Mouse (Mus musculus): ENCODE data around the gene Pnkd. TPM values are rescaled to one million over a fixed set of nuclear protein-coding genes. Genes with fewer than 3 reads are reported as not detected.

Pnkd gene
- 10 to 100 TPM; 78.8 to 83.8 TPM for polyA plus RNA-seq (2017; shearing (Covaris generic))

DNA sequence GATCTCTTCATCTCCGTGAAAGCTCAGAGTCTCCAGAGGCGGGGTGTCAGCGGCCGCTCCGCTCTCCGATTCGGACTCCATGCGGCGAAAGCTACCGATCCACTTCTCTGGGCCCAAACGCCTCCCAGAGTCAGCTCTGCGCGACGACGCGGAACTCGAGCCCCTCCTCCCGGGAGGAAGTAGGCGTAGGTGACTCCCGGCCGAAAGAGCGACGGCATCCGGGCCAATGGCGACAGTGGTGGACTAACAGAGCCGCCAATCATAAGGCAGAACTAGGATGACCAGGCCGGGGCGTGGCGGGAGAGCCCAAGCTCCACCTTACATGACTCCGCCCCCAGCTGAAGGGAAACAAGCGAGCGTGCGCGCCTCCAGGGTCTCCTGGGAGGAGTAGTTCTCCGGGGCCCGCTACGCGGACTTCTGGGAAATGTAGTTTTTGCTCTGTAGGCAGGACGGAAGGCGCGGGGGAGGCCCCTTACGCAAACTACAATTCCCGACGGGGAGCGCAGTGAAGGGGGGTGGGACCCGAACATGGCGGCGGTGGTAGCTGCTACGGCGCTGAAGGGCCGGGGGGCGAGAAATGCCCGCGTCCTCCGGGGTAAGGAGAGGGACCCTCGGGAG is at the start of gene Pnkd, which contains the start of gene Aamp:
Pnkd (plus strand) TSS at position 388 of the 618 bp plus-strand sequence.
Aamp (minus strand) TSS at position 196 of the 618 bp plus-strand sequence.
- peak; percentile 94 for ATAC-seq

DNA sequence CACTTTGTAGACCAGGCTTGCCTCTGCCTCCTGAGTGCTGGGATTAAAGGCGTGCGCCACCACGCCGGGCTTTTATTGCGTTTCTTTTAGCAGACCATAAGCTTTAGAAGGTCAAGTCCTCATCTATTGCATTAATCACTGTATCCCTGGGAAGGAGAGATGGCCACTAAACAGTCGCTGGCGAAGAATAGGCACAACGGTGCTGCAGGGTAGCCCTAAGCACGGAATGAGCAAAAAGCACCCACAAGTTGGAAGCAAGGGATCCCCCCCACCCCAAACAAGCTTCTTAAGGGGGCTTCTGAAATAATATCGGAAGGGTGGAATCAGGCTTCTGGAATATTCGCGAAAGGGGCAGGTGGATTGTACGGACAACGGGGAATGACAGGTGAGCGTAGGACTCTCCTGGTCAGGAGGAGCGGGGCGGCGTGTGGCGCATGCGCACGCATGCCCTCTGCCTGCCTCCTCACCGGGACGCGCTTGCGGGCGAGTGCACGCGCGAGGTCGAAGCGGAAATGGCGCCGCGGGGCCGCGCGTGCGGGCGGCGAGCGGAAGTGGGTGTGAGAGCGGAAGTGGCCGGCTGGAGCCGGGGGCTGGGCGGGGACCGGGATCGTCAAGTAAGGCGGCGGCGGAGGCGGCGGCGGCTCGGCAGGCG is 48.7 kb upstream of the Pnkd start, which contains the start of gene Arpc2:
Arpc2 (plus strand) TSS at position 147 of the 652 bp plus-strand sequence.
- peak; percentile 75 for ATAC-seq

DNA sequence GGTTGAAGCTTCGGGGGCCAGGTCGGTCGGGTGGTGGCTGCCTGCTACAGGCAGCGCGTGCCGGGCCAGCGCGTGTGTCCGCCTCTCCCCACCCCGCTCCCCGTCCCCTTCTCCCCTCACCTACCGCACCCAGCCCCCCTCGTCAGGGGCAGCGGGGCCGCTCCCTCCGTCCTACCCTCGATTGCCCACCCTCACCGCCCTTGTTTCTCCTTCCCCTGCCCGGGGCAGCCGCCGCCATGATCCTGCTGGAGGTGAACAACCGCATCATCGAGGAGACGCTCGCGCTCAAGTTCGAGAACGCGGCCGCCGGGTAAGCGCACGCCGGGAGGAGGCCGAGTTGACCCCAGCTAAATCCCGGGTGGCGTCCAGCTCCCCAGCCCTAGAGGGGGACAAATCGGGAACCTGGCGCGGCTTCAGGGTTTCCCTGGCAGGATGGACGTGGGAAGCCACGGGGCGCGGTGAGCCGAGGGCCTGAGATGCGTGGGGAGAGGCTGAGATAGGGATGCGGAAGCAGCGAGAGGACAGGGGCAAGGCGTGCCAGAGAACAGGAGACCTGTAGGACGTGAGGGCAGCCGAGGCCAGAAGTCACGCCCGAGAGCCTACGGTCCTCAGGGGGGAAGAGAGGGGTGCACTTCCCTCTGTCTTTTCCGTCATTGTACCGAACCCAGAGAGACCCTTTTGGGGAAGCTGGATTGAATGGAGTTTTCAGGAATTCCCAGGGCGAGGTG is 48.0 kb upstream of the Pnkd start:
- peak; percentile 24 for ATAC-seq

DNA sequence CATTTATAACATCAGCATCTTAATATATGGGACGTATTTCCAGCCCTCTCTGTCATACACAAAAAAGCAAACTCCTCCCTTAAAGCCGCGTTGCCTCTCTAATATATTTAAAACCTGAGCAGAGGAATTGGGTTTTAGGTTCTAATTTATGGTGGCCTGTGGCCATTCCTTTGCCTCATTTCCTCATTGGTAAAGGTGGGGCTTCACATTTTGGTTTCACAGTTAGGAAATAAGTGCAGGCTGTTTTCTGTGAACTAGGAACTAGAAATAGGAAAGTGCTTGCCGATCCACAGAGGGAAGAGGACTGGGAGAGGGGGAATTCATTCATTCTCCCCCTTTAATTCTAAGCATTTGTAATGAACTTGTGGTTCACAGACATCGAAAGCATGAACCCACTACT is 47.1 kb upstream of the Pnkd start:
- no peak for ATAC-seq

DNA sequence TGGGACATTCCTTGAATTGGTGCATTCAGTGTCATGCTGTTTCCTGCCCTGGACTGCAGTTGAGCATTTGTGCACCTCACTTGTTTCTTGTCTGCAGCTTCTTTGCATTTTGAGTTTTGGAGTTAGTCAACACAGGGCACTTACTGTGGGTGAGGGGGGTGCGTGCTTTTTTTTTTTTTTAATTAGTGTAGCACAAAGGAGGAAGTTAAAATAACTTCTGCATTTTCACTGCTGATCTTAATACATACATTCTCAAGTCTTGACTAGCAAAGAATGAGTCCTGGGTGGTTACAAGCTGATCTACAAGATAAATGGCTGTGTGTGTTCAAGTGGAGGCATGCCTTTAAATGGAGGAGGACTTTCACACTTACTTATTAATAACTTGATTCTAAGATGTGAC is 46.6 kb upstream of the Pnkd start:
- no peak for ATAC-seq

DNA sequence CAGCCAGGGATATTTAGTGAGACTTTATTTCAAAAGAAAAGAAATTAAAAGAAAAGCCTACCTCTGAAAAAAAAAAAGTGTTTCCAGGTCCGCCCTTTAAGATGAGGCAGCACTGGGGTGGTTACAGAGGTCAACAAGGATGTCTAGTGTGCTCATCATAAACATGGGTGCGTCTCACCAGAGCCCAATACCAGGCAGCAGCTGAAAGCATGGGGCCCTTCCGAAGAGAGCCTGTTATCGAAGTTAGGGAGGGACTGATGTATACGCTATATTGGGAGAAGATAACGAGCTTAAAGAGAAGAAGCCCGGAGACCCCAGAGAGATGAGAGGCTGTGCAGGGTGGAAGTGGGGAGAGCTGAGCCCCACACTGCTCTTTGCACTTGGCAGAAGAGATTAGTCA is 45.6 kb upstream of the Pnkd start:
- peak; percentile 40 for ATAC-seq

DNA sequence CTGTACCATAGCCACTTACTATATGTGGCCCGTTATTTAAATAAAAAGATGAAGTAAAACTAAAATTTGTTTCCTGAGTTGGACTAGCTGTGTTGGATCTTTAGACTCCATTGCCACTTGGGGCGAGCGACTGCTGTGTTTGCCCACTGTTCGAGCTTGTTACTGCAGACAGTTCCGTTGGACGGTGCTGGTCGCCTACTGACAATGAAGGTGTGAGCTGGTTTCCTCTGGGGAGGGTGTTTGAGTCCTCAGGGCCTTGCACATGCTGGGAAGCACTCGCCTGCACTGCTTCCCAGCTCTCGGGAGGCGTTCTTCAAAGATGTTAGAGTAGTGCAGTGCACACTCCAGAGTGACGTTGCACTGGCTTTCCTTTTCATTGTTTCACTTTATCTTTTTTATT is 45.1 kb upstream of the Pnkd start:
- ATAC-seq: no peak

DNA sequence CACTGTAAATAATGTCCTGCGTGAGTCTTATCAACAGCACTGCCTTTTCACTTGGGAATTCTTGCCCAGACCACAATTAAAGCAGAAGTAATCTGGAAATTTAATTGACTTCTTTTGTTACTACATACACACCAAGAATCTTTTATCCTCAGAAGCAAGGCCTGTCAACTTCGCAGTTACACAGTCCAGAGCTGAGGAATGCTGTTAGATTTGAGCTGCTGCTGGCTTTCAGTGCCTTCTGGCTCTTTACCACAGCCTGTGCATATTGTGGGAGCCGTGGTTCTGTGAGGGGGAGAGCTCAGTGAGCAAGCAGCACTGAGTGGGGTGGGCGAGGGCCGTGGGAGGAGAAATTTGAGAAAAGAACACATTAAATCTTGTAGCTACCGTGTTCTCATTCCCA is 44.4 kb upstream of the Pnkd start:
- ATAC-seq: no peak

DNA sequence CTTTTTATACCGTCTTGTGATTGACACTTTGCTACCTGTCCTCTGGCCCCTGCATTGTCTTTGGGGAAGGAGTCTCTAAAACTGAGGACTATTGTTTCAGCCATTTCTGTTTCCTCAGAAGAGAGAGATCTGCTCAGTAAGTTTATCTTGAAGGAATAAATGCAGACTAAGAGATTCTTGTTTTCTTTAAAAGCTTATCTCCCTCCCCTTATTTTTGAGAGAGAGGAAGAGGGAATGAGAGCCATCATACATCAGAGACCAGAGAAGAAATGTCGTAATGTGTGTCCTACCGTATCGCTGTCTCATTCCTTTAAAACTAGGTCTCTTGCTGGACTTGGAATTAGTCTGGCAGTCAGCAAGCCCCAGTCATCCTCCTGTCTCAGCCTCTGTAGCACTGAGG is 43.9 kb upstream of the Pnkd start:
- ATAC-seq: no peak

DNA sequence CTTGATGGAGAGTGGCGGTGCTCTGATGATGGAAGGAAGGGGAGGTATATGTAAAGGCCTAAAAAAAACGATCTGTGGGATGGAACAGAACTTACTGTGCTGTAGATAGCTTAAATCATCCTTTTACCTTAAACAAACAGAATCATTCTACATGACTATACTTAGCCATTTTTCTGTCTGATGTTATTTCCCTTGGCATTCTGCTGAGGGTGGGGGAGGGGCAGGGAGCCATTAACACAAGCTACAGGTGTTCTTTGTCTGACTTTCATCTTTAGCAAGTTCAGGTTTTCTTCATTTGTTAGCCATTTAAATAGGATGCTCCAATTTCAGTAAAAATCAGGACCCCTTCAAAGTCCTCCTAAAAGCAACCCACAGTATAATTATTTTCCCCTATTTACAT is 39.2 kb upstream of the Pnkd start:
- no peak for ATAC-seq

DNA sequence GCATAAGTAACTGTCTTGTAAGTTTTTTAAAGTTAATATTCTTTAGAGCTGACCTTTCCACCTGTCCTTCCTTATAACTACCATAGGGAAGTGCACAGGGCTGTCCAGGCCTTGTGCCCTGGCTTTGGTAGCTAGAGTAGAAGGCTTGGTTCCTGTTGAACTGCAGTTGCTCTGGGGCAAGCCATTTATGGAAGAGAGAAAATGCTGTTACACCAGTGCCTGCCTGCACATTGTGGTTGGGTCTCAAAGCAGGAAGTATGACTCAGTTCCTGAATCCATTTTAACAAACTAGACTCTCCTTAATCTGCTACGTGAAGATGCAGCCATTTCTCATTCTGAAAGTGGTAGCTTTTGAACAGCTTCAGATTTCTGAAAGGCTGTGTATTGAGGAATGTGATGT is 35.9 kb upstream of the Pnkd start:
- peak; percentile 99 for ATAC-seq

DNA sequence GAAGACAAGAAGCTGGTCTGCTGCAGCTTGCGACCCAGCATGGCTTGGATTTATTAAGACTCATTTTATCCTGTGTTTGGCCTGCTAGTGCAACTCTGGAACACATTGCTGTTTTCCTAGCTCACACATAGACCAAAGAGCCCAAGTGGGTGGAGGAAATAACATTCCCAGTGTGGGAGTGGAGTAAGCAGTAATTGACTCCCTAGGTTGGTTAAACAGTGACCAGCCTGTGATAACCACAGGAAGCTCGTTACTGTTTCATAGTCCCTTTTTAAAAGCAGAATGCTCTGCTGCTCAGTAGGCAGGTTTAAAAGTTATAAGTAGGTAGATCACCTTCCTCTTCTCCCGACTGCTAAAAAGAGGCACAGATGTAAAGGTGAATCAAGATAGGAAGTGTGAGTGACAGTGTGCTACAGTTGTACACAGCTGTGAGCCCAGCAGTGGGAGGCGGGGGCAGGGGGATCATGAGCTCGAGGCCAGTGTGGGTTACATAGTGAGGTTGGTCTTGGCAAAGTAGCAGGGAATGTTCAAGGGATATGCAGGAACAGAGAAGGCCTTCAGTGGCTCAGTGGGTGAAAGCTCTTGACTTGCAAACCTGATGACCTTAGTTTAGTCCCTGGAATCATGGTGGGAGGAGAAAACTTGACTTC is 35.3 kb upstream of the Pnkd start:
- no peak for ATAC-seq

DNA sequence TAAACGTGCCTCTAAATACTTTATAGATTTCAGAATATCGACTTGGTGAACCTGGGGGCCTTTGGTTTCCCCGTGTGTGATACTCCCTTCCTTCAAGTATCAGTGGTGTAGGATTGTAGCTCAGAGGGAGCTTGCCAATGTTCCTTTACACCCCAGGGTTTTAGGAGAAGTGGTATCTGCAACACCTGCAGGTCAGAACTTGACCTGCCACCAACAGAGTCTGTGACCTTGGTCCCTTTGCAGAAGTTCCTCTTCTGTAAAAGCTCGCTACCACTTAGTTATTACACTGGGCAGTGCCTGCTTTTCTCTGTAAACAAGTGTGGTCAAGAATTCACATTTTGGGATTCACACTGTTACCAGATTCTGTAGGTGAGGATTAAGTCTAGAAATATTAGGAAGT is 34.6 kb upstream of the Pnkd start:
- ATAC-seq: no peak

DNA sequence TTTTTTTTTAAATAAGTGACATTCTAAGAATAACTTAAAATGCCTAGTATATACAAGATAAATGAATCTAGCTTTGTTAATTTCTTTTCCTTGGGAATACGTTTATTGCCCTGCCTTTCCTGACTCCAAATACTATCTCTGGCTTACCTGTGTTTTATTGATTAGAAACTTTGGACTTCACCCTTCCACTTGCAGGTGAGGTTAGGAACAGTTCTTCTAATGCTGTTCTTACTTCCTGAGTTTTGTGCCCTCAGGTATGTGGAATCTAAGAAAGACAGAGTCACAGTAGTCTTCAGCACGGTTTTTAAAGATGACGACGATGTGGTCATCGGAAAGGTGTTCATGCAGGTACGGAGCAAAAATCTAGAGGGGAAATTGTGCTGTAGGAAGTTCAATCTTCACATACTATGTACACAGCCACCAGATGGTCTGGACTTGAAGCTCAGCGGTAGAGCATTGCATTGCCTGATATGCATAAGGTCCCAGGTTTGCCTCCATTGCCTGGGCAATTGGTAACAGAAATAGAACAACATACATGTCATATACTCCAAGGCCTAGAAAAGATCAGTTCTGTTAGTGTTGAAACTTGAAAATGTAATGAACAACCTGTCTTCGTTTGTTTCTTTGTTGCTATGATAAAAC is 28.9 kb upstream of the Pnkd start:
- ATAC-seq: no peak

DNA sequence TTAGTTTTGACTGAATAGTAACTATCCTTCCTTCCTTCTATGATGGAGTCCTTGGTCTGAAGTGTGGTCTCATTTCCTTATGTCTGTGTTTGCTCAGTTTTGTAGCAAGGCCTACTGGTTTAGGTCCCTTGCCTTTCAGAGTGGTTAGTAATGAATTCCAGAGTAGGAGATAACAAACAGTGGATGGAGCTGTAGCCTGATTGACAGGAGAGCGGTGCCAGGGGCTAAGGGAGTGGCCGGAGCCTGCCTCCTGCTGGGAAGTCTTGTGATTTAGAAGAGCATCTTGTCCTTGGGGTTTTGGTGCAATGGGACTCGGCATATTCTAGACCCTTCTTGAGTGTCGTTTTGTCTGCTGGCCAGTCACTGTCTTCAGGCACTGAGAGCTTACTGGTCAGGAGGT is 27.9 kb upstream of the Pnkd start:
- ATAC-seq: no peak

DNA sequence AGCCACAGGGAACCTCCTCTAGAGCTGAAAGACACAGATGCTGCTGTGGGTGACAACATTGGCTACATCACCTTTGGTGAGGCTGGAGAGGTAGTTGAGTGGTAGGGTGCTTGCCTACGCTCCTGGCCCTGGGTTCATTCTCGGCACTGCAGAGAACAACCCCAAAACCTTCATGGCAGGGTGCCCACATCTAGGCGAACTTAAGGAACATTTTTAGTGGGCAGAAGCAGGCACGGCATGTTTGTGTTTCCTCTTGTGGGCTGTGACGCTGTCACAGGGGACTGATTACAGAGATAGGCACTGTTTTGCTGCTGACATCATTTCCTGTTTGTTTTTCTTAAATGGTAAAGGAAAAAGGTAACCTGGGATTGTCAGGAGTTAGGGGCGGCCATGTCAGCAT is 22.2 kb upstream of the Pnkd start:
- ATAC-seq: peak; percentile 82

DNA sequence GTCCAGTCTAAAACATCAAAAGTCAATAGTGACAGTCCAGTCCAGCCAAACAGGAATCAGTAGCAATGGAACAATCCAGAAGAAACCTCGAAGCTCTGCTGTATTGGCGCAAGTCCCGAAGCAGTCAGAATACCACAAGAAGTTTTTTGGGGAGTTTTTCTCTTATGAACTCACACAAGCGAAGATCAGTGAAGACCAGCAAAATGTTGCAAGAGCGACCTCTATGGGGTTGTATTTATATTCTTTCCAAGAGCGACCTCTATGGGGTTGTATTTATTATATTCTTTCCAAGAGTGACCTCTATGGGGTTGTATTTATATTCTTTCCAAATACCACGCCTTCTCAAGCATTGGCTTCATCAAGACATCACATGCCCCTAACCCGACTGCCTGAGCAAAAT is 16.0 kb upstream of the Pnkd start:
- ATAC-seq: peak; percentile 58

DNA sequence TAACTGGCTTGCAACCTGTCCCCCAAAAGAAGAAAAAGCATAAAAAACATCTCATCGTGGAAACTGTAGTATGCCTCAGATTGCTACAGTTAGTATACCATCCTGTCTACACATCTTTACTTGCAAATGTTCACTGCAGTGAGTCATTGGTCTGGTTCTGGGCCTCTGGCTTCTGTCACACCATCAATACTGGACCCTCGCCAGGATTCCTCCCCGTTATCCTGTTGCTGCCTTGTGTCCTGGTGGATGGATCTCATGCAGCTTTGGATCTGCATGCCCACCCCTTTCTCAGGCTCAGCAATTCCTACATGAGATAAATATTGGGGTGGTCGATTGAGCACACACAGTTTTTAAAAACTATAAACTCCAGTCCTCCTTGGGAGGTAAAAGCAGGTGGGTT is 13.1 kb upstream of the Pnkd start:
- ATAC-seq: no peak

DNA sequence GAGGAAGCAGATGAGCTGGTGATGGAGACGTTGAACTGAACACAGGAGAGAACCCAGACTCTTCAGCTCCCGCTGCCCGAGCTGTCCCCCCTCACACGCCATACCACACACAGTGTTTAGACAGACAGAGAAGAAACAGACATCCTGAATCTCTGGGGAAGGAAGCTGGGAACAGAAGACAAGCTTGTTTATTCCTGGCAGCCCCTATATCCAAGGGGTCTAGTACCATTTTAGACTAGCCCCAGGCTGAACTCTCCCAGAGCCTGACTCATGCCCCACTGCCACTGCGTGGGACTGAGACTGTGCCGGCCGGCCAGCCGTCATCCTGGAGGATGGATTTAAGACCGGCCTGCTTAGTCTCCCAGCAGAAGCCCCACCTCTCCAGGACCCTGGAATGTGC is 9.7 kb upstream of the Pnkd start:
- ATAC-seq: no peak

DNA sequence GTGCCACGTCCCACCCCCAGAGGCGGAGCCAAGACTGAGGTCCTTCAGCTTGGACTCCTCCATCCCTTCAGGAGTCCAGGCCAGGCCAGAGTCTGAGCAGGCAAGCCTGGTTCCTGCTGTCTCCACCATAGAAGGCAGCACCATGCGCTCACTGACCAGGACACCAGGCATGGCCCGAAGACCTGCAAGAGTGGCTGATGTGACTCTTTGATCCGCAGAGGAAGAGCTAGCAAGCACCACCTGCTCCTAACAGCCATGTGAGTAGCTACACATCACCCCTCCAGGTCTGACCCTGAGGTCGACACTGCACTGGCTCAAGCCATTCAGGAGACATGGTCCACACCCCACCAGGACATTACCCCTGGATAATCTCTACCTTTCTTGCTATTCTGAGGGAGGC is 7.7 kb upstream of the Pnkd start:
- ATAC-seq: no peak

DNA sequence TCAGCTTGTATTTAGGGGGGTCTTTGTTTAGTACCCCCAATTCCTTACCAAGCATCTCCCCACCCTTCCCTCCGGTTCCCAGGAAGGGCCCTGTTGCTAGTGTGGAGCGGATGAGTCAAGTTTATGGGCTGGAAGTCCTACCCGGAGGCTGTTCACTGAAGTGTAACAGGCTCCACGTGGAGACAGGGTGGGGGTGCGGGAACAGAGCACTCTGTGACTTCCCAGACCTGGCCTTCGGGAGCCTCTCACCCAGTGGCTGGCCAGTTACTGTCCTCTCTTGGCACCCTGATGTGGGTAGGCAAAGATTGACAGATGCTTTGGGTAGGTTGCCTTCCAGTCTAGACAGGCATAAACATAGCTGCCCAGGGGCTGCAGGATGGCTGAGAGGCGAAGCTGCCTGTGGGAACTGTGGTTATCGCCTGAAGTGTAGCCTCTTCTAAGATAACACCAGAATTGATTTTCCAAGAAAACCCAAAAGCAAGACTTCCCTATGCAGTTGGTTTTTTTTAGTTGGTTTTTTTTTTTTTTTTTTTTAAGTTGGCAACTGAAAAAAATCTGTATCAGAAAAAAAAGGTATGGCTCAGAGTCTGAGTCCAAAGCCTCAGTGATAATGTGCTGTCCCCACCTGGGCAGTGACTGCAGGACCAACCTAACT is 6.7 kb upstream of the Pnkd start:
- ATAC-seq: no peak

DNA sequence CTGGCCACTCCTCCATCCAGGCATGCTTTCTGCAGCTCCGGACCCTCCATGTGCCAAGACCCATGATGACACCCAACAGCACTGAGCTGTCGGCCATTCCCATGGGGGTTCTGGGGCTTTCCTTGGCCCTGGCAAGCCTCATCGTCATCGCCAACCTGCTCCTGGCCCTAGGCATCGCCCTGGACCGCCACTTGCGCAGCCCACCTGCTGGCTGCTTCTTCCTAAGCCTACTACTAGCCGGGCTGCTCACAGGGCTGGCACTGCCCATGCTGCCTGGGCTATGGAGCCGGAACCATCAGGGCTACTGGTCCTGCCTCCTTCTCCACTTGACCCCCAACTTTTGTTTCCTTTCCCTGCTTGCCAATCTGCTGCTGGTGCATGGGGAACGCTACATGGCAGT is 6.2 kb upstream of the Pnkd start, which contains the start of gene Gpbar1:
Gpbar1 (plus strand) TSS at position 13 of the 400 bp plus-strand sequence.
- ATAC-seq: no peak

All from CD4-positive, CD25-positive, alpha-beta regulatory T cell, adult 4 months (primary cell).